Mouse (Mus musculus) thymus, postnatal 25 days (tissue): ENCODE measurements around the gene Ctdnep1.
A peak's percentile ranks its signal among the peaks of the same experiment; 100 is the strongest.
"Not testable (repeated sequence)": the region's sequence is repeated elsewhere in the genome, so short reads cannot be mapped to it uniquely, and the experiment has no call there.

Source experiments
- DNase-seq: peaks from one replicate; pipeline ENCODE4 v3.0.0; 2022

The Ctdnep1 gene

GRCm38 (mm10) chr11:70013408-70013807 is 32.5 kb downstream of the Ctdnep1 start:
- DNase-seq = no peak

GRCm38 (mm10) chr11:70014051-70014450 is 33.1 kb downstream of the Ctdnep1 start:
- no peak for DNase-seq

- peak; percentile 85 for DNase-seq
Measured at GRCm38 (mm10) chr11:70014880-70015558, 34.1 kb downstream of the Ctdnep1 start, which contains the start of gene Acadvl. Gene Acadvl, minus strand, starts transcription at chr11:70015411.

GRCm38 (mm10) chr11:70015677-70016076 is 34.7 kb downstream of the Ctdnep1 start:
- no peak for DNase-seq

- DNase-seq = not testable (repeated sequence)
Measured at GRCm38 (mm10) chr11:70016177-70016576, 35.2 kb downstream of the Ctdnep1 start.

DNA sequence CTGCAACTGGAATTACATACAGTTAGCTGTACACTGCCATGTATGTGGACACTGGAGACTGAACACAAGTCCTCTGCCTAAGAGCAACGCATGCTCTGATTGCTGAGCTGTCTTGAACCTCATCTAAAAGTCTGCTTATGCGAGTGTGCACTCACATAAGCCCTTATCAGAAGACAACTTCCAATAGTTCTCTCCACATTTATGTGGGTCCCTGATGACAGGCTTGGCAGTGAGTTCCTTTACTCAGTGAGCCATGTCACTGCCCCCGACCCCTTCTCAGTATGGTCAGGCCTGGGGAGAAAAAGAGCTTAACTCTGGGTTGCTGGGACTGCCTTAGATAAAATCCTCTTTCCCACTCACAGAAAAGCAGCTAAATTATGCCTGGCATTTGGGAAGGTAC is 35.7 kb downstream of the Ctdnep1 start, which contains the start of gene Dlg4:
TSS of gene Dlg4 (plus strand) at position 274 of the 400 bp plus-strand sequence.
- no peak for DNase-seq

DNA sequence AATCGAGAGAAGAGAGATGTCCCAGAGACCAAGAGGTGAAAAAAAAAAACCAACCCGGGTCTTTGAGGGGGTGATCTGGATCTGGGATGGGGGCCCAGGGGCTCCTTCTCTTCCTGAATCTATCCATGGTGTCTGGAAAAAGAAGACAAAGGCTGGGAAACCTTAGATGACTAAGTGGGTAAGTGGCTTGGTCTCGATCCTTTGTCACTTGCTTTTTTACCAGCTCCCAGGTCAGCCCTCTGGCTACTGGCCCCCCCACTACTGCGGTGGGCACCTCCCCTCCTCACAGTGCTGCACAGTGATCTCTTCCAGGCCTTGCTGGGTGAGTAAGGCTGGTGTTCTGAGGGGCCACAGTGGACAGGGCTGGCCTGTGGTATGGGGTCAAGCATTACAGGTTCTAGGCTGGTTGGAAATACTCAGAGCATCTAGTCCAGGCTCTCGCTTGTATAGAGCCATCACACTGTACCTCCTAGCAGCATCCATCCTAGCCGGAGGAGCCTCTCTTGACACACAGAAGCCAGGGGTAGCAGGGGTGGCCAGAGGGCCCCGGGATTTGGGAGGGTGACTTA is 36.3 kb downstream of the Ctdnep1 start:
- DNase-seq = no peak

GRCm38 (mm10) chr11:70018131-70018990 is 37.4 kb downstream of the Ctdnep1 start:
- peak; percentile 67 for DNase-seq

DNA sequence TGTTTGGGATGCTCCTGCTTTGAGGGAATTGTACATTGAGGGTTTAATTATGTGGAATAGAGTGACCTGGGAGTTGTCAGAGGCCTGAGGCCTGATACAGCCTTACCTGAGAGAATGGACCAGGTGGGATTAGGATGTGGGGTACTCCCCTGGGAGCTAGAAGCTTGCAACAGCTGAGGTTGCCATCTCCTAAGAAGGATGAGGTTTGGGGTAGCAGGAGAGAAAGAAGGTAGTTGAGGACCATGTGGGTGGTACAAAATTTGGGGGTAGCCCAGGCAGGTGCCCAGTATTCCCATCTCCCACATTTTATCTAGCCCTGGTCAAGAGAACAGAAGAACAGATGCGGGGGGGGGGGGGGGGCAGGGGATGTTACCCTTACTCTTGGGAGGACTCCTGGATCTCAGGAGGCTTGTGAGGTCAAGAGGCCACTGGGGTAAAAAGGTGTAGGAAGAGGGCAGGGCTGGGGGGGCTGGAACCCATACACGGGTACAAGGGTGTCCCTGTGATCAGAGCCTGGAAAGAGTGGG is 38.6 kb downstream of the Ctdnep1 start:
- DNase-seq = no peak

- peak; percentile 65 for DNase-seq
Measured at GRCm38 (mm10) chr11:70020022-70020631, 39.2 kb downstream of the Ctdnep1 start.

- DNase-seq = peak; percentile 77
Measured at GRCm38 (mm10) chr11:70020731-70021263, 39.8 kb downstream of the Ctdnep1 start.

DNA sequence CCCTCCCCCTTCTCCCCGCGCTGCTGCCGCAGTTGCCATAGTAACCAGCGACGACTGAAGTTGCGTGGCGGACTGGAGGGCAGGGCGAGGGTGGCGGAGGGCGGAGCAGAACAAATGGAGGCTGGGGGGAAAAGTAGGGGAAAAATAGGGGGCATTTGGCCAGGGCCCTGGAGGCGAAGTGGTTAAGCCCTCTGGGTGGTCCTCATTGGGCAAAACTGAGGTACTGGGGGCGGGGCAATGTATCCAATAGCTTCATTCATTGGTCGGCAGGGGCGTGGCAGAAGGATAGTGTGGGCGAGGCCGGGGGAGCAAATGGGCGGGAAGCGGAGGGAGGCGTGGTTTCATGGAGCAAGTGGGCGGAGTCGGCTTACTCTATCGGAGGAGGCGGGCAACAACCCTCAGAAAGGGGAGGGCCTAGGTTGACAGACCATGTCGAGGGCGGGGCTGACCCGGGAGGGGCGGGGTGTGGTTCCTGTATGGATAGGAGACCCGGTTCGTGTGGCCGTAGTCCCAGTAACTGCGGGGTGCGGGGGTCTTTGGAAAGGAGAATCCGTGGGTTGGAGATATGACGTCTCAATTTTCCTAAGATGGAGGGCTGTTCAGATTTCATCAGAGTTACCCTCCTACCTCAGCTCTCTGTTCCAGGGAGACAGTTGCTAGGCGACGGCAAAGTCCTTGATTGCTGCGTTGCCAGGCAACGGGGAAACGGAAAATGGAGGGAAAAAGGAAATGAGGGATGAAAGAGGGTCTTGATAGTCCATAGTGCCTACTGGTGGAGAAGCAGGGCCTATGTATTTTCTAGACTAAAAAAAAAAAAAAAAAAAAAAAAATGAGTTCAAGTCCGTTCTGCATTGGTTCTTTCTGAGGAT is 40.5 kb downstream of the Ctdnep1 start:
- DNase-seq = peak; percentile 94

DNA sequence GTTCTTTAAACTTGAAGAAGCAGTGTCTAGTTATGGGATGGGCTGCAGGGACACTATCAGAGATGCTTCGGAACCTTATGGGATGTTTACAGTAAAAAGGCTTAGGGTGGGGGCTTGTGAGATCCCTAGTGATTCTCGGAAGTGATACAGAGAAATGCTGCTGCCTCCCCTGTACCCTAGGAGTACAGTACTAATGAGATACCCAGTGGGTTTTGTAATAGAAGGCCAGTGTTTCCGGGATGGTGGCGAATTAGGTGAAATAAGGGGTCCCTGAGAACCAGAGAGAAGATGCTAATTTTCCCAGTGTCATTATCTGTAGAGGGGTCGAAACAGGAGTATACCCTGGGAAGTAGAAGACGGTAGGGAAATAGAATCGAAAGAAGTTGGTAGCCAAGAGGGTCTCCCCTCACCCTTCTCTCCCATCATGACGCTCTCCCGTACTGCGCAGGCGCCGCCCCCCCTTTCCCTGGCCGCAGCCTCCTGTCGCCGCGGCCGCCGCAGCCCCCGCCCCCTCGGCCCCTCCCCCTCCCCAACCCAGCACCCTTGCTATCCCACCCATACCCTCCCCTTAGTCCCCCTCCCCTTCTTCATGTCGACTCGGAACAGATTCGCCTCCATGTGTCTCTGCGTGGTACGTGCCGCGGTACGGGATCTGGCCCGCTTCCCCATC is 42.7 kb downstream of the Ctdnep1 start:
- peak; percentile 29 for DNase-seq

DNA sequence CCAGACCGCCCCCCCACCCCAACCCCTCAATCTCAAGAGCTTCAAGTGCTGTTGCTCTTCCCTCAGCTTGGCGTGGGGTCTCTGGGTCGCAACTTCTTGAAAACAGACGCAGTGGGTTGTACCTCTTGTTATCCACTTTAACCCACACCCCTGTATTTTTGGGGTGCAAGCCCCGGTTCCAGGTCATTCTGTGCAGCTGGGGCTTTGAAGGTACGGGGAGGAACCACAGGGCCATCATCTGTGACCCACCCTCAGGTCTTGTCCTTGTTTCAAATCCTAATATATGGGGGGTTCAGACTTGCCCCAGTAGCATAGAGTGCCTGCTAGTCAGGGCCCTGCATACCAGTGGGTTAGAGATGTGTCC is 43.2 kb downstream of the Ctdnep1 start:
- DNase-seq = no peak

GRCm38 (mm10) chr11:70026689-70027088 is 45.7 kb downstream of the Ctdnep1 start:
- no peak for DNase-seq

GRCm38 (mm10) chr11:70027397-70027796 is 46.4 kb downstream of the Ctdnep1 start:
- peak; percentile 33 for DNase-seq

- no peak for DNase-seq
Measured at GRCm38 (mm10) chr11:70028401-70029129, 47.6 kb downstream of the Ctdnep1 start.

- DNase-seq = peak; percentile 68
Measured at GRCm38 (mm10) chr11:70029130-70029801, 48.3 kb downstream of the Ctdnep1 start.

DNA sequence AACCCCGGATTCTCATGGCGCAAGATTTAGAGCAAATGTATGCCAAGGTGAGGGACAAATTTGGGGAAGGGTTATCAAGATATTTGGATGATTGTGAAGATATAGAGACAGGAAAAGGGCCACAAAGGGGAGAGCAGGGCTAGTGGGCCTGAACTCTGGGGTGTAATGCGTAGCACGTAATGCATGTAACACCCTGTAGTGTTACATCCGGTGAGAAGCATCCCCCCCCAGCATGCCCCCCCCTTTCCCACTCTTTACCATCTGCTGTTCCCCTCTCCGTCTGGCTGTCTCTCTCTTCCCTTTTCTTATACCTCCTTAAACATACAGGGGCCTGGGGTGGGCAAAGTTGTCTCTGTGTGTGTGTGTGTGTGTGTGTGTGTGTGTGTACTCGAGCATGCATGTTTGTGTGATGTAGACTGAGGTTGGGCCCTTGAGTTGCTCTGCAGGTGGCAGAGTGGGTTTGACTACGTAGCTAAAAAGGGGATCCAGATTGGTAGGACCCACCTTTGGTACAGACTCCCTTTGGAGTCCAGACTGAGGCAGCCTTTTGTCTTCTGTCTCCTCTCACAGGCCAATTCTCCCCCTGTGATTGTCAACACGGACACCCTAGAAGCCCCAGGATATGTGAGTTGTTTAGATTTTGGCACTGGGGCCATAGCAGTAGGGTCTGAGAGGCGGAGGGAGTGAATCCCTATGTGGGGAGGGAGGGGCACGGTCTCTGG is 49.0 kb downstream of the Ctdnep1 start:
- DNase-seq = no peak
